Mouse (Mus musculus) ZHBTc4 (cell line): ENCODE measurements at regions not wholly inside any gene's neighbourhood (a gene's known extent, or its start where the extent isn't known, plus 50 kb on each side); places are given as distances from the start of the nearest gene placed in this dataset.

Experiments
- DNase-seq: peaks from one replicate; pipeline ENCODE4 v3.0.0-alpha.2; 2011; ENCODE audit warnings: low read depth, low spot score

GRCm38 (mm10) chr5:101146345-101146744 is 300.8 kb downstream of the Gpat3 start:
- no peak for DNase-seq

DNA sequence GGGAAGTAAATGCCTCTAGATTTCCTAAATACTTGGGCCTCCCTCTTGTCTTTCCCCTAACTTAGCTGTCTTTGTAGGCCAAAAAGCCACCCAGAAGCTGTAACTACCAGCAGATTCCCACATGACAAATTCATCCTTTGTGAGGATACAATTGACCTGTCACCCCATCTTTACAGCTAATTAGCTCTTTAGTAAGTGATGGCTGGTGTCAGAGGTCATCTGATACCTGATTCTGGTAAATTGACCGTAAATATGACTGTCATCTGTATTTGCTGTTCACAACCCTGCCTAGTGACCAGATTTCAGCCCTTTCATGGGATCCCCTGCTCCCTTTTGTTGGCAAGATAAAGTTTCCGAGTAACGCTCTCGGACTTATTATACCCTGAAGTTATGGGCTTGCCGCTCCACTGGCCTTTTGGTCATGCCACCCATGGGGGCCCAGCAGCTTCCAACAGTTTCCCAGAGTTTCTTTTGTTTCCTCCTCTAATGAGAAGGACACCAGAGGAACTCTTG is 279.5 kb downstream of the Gpat3 start:
- no peak for DNase-seq

GRCm38 (mm10) chr5:101122914-101123313 is 277.4 kb downstream of the Gpat3 start:
- no peak for DNase-seq

GRCm38 (mm10) chr5:101120509-101121201 is 275.1 kb downstream of the Gpat3 start:
- no peak for DNase-seq

GRCm38 (mm10) chr5:101112151-101112769 is 266.7 kb downstream of the Gpat3 start:
- DNase-seq: no peak

- peak; percentile 10 for DNase-seq
Measured at GRCm38 (mm10) chr5:101111619-101112018, 266.1 kb downstream of the Gpat3 start.

DNA sequence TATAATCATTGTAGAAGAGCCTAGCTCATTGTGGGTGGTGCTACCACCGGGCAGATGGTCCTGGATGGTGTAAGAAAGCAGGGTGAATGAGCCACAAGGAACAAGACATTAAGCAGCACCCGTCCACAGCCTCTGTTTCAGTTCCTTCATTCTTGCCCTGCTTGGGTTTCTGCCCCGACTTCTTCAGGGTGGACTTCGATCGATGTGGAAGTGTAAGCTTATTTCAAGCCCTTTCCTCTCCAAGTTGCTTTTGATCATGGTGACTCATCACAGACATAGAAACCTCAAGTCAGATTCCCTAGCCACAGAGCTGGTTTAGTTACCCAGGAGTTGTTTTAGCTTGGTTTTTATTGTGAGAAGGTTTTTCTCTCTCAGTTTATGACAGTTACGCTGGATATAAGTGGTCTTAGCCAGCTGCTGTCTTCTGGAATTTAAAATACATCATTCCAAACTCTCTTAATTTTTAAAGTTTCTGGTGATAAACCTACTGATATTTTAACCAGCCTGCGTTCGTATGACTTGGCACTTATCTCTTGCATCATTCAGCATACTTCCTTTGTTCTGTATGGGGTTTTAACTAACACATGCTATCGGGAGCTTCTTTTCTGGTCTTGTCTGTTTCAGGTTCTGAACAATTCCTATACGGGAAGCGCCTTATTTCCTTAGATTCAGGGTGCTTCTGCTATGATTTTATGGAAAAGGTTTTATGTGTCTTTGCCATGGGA is 255.6 kb downstream of the Gpat3 start:
- no peak for DNase-seq

GRCm38 (mm10) chr5:101091027-101091598 is 245.6 kb downstream of the Gpat3 start:
- DNase-seq: peak; percentile 59

DNA sequence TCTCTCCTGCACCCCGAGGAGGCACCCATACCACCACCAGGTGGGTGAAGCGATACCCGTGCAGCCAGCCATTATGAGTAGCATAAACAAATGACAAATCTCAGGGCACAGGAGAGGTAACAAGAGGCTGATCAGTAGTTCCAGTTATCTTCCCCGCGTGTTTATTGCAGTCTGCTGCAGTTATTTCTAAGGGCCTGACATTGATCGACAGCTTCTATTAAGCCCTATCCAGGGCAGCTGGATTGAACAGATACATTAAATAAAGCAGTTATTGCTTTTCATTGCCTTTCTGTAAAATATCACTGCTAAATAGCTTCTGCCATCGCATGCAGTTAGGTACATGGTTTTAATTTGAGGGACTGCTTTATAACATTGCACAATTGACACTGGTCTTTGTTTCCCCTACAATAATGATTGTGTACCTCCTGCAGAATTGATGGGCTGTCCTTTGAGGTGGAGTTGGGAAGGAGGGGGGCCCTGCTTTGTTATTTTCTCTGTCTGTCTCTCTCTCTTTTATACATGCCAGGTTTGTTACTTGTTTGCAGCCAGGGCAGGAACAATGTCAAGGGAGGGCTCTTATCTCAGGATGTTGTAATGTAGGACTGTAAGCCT is 245.0 kb downstream of the Gpat3 start:
- no peak for DNase-seq

GRCm38 (mm10) chr5:101085199-101085598 is 239.7 kb downstream of the Gpat3 start:
- no peak for DNase-seq

GRCm38 (mm10) chr5:101082611-101083010 is 237.1 kb downstream of the Gpat3 start:
- DNase-seq: no peak

DNA sequence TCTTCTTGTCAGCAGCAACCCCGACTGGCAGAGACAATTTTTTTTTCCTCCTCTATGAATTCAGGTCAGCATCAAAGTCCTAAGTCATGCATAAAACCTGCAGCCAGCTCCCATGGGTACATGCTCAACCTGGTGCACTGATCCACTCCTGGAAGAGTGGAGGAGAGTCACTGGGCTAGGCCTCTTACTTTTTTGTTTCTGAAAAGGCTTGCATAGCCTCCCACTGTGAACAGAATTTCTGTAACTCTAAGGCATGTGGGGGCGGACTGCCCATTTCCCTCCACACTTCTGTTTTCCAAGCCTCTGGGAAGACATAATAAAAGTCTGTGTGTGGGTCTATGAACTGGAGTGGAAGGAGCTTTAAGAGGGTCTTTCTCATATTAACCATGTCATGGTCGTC is 218.8 kb downstream of the Gpat3 start:
- DNase-seq: peak; percentile 26

DNA sequence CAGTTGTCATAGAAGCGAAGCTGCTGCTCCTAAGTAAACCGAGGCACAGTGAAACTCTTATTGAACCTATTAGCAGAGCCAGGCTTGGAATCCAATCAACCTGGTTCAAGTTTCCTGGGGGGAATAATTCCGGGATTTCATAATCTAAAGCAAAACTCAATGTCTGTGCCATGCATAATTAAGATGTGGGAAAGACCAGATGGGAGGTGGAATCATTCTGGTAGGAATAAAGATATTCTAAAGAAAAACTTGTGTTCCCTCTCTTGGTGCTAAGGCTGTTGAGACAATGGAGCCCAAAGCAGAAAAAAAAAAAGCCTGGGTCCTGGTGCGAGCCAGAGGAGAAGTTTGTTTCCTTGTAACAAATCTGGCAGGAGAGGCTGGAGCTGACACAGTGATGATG is 217.7 kb downstream of the Gpat3 start:
- no peak for DNase-seq

DNA sequence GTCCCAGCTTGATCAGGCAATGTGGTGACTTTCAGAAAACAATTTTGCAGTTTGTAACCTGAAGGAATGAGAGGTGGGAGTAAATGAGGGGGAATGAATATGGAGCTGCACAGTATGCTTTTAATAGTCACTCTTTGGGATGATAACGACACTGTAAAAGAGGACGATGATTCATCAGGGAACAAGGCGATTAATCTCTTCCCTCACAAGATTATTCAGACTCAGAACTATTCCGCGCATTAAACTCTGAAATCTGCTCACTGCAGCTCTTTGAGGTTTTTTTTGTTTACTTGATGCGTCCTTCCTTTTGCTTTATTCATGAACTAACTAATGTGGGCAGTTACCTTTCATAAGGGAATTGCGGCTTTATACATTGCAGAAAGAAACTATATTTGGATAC is 206.1 kb downstream of the Gpat3 start:
- DNase-seq: no peak

DNA sequence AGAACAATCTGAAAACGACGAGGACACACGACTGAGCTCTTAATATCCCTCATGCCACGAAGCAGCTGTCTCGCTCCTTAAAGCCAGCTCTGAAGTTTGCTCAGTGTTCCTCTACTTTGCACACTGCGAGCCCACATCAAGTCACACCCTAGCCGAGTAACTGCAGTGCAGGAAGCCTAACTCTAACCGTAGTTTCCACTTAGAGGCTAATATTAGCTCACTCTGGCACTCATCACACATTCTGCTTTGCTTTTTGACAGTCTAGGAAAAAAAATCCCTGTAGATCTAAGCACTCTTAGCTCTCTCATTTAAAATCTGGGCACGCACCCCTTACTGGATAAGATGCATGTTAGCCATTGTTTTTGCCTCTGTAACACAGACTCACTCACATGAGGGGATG is 195.0 kb downstream of the Gpat3 start:
- no peak for DNase-seq

- DNase-seq: no peak
Measured at GRCm38 (mm10) chr5:101032968-101033367, 187.5 kb downstream of the Gpat3 start.

DNA sequence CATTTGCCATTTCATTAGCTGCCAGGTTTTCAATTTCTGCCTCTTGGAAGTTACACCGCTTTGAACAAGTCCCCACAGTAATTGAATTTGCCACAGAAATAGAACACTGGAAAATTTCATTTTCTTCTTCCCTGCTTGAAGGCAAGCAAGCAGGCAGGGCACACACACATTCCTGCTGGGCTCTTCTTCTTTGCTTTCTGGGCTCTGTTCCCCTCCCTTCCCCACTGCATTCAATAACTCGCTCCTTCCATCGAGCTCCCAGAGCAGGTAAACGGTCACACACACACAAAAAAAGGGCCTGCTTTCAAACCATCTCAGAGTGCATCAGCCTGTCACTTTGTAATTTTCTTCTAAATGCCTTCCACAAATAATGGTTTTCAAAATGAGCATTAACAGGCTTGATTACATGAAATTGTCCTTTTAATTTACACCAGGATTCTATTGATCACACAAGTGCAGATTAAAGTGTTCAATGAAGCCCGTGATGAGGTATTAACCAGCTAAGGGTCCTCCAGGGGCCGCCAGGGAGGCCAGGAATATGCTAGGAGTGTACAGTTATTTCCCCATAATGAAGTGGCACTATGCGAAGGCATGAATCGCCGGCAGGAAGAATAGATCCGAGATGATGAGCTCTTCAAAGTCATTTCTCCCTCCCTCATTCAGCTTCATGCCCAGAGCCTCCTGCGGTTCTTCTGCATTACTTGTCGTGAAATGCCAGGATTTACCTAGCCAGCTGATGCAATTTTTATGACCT is 186.8 kb downstream of the Gpat3 start:
- no peak for DNase-seq

DNA sequence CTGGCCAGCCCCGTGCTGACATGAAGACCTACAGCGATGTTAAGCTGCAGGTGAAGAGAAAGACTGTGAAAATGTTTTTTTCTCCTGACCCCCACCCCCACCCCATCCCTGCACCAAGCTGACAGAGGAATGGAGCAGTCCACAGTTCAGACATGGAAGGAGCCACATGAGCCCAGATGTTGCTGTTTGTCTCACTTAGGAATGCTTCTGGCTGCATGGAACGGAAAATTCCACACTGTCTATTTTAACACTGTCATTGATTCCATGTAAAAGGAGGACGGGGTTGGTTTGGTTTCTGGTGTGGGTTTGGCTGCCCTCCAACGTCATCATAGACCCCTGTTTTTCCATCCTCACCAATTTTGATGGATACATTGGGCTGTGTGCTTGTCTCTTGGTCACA is 179.3 kb downstream of the Gpat3 start:
- no peak for DNase-seq

GRCm38 (mm10) chr5:101023784-101024183 is 178.3 kb downstream of the Gpat3 start:
- no peak for DNase-seq

- DNase-seq: peak; percentile 80
Measured at GRCm38 (mm10) chr5:101020784-101021183, 175.3 kb downstream of the Gpat3 start.

GRCm38 (mm10) chr5:101013844-101014243 is 168.3 kb downstream of the Gpat3 start:
- no peak for DNase-seq
